Mouse (Mus musculus): ENCODE measurements around the gene Magohb.
A peak's percentile ranks its signal among the peaks of the same experiment; 100 is the strongest.
"Not testable (repeated sequence)": the region's sequence is repeated elsewhere in the genome, so short reads cannot be mapped to it uniquely, and the experiment has no call there.

The Magohb gene

DNA sequence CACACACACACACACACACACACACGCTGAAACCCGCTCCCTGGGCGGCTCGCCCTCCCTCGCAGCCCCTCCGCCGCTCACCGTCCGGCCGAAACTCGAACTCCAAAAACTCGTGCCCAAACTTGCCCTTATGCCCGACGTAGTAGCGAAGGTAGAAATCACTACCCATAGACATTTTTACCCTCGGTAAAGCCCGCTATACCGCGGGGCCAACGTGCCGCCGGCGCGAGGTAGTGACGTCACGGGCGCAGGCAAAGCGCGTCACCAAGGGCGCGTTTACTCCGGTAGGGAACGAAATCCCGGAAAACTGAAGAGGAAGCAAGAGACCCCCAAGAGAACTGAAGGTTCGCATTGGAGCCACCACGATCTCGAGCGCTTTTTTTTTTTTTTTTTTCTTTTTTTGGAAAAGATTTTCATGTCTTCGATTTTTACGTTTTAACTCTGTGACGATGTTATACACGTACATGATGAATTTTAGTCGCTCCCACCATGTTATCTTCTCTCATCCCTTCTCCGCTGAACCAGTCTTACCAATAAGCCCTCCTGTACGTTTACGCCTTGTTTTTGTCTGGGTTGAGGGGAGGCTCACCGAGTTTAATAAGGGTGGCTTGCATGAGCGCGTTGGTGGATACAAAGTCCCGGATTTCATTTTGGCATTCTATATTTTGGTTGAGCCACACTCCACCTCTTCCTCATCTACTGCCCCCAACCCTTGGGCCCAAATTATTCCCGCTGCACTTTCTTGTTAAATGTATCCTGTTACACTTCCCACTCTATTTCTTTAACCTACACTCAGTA, at the start of gene Magohb:
Gene Magohb (minus strand): TSS at position 254 of the 798 bp plus-strand sequence.
- DNase-seq (ENCODE audit: low spot score) = peak; percentile 93

DNA sequence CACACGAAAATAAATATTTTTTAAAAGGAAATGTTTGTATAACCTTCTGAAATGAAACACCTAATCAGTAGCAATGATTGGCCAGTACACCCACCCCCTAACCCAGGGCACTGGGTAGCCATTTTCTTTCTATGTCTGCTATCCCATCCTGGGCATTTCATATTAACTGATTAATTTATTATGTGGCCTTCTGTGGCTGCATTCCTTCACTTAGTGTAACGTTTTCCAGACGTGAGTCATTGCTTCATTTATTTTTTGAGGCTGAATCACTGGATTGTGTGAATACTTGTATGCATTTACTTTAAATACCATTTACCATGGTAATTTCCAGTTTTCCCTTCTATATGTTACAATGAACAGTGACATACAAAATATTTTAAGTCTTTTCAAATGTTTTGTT, 47.0 kb upstream of the Magohb start:
- DNase-seq (ENCODE audit: low spot score) = no peak

DNA sequence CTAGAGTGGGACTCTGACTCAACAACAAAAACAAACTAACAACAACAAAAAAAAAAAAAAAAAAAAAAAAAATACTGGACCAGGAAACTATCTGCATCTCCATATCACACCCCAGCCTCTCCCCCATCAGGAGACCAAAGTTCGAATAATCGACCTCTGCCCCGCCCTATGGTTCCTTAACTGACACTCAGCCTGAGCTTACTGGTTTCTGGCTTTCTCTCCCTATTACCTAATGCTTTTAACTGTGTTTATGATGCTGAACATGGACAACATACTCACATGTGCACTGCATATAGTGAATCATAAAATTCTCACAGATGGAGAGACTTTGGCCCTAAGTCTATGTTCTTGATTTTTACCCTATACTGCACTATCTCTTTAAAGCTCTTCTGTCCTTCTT, 46.3 kb upstream of the Magohb start:
- no peak for DNase-seq (ENCODE audit: low spot score)

DNA sequence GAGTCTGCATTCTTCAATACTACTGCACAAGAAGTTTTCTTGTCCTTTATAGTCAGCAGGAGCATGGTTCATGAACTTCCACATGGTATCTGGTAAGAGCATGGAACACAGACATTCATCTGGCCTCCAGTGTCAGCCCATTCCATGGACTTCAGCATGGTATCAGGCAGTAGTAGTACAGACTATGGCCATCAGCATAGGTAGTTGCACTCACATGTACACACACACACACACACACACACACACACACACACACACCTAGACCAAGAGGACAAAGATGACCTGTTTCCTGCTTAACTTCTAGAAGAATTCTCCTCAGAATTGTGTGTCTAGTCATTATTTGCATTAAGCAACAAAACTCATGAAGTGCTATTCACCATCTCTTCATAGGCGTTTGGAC, 45.7 kb upstream of the Magohb start:
- DNase-seq (ENCODE audit: low spot score) = no peak

DNA sequence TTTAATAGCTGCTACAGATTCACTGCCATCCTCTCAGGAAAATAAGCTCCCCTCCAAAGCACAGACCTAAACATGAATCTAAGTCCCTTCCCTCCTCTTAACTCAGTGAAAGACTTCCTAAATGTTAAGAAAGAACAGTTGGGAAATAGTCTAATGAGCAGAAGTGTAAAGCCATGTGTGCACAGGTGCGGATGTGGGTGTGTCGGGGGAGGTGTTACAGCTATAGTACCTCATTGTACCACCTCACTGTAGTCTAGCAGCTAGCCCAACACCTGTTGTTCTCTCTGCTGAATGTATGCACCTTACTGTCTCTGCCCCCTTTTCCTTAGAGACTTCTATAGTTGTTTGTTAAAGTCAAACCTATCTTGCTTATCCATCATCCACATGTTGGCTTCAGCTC, 34.0 kb upstream of the Magohb start:
- no peak for DNase-seq (ENCODE audit: low spot score)

DNA sequence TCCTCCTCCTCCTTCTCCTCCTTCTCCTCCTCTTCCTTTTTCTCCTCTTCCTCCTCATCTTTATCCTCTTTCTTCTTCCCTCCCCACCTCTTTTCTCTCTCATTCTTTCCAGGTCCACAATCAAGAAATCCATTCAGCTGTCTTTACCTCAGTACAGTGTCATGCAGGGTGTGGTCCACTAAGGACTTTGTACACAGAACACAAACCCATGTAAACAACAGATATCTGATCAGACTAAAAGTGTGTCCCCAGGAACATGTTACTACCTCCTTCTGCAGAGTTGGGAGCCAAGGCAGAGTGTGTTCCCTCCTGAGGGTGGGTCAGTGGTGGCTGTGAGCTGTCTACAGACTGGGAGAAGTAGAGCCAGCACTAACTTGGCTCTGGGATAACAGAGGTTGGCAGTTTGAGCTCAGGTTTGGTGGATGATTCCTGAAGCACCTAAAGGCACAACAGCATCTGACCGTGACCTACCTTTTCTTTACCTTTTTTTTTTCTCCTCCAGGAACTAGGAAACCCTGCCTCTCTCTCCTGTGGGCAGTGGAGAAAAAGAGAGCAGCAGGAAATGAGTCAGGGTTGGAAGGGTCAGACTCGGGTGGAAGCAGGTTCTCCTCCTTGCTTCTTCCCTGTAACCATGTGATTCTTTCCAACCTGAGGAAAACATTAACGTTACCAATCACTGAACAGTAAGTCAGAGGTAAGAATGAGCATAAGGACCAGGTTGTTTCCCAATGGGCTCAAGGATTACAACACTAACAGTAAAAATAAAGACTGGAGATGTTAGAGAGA, 29.0 kb upstream of the Magohb start:
- no peak for DNase-seq (ENCODE audit: low spot score)

DNA sequence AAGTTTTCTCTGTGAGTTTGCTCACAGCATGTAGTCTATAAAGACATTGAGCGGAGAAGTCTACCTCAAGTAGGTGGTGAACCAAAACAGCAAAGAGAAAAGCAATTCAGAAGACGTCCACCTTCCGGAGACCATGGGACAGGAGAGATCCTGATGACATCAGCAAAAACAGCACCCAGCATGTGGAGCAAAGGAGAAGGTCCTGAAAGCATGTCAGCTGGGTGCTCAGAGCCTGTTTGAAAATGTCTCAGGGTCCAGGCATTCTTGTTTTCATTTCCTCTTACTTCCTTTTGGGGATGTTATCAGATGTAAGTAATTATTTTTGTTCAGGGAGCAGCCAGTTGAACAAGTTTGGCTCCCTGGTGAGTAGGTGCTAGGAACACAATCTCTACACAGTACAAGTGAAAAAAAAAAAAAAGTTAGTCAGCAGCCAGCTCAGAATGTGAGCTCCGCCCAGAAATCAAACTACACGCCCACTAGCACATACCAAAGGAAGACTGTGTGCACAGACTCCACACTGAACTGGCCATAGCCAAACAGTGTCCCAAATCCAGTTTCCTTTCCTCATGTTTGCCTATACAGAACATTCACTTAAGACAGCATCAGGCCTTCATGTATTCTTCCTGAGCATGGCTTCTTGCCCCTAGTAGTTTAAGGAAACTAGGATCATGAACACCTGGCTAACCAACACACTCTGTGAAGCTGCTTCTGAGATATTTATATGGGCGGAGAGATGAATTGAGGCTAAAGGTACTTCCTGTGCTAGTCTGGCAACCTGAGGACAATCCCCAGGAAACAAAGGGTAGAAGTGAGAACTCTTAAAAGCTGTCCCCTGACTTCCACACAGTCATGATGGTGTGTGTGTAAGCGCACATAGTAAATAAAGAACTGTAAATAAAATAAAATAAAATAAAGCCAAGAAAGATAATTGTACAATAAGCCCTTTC, 23.4 kb upstream of the Magohb start:
- DNase-seq (ENCODE audit: low spot score) = no peak

DNA sequence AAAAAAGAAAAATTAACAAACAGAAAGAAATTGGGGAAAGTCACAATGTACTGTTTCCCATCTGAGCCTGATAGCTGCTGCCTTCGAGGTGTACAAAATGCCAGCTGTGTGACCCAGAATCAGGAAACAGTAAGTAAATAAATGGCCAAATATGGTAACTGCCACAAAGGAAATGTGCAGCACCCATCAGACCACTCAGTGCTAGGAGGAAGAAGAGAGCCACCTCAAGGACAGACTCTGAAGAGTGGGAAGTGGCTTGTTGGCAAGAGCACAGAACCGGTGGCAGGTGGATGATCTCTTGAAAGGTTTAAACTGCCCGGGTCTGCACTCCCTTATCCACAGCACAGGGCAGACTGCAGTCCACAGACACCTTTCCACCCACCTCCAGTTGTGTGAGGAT, 15.0 kb upstream of the Magohb start:
- no peak for DNase-seq (ENCODE audit: low spot score)

DNA sequence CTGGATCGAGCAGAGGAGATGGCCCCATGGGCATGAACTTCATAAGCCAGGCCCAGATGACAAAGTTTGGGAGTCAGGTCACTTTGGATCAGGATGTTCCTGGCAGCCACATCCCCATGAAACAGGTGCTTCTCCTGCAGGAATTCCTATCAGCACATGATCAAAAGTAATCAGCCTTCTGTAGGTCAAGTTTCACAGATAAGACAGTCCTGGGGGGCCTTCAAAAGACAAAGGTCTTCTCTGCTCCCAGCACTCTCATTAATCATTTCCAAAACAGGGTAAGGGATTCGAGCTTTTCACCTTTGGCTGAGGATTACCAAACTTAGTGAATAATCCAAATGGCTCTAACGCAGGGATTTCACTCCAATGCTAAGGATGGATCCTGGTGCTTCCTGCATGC, 11.7 kb upstream of the Magohb start:
- no peak for DNase-seq (ENCODE audit: low spot score)

DNA sequence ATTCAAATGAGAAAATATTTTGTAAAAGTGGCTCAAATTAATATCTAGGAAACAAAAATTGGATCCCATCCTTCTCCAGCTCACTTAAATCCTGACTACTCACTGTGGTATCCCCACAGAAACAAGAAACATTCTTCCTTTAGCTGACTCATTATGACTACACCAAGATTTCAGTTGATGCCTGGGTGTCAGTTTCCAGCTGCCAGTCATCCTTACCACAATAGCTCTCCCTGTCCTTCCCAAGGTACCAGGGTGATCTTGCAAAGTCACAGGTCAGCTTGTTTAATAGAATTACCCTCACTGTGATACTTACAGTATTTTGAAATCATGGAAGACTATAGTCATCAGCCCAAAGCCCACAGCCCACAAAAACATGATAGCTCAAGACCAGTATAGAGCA, 5.5 kb upstream of the Magohb start:
- DNase-seq (ENCODE audit: low spot score) = no peak

DNA sequence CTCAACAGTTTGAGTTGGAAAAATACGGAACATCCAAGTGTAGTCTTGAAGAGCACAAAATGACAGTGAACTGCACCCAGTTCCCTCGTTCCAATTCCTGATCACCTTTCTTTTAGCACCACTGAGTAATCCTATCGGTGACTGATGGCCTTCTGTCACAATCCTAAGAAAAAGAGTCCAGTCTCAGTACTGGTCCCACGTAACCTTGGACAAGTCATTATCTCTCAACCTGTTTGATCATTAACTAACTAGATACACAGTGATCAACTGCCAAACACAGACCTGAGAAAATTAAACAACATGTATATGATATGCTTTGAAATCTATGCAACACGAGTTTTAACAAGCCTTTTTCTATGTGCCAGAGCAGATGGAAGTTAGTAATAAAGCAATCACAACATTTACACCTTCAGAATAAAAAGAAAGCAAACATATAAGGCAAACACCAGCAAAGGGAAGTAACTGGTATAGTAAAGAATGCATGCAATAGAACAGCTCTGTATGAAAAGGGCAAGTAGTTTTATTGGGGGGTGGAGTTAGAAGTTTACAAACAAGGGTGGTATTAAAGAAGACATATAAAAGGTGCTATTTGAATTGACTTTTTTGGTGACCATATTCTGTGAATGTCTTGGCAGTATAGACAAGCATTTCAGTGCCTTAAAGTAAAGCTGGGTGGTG, 1.5 kb upstream of the Magohb start:
- DNase-seq (ENCODE audit: low spot score) = no peak

DNA sequence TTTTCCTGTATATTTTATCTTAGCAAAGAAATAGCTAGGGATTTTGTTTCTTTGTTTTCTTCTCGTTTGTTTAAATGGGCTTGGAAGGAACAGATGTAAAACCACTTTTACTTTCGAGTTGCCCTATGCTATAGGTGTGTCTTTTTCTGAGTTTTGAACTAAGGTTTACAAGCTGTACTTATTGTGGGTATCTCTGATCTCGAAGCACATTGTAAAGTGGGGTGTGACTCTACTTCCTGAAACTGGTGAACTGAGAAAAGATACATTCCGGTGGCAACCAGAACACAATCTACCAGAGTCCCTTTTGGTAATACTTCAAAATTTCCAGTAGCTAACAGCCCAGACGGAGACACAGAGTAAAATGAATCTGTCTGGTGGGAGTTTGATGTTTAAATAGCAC, 872 bp upstream of the Magohb start:
- no peak for DNase-seq (ENCODE audit: low spot score)

DNA sequence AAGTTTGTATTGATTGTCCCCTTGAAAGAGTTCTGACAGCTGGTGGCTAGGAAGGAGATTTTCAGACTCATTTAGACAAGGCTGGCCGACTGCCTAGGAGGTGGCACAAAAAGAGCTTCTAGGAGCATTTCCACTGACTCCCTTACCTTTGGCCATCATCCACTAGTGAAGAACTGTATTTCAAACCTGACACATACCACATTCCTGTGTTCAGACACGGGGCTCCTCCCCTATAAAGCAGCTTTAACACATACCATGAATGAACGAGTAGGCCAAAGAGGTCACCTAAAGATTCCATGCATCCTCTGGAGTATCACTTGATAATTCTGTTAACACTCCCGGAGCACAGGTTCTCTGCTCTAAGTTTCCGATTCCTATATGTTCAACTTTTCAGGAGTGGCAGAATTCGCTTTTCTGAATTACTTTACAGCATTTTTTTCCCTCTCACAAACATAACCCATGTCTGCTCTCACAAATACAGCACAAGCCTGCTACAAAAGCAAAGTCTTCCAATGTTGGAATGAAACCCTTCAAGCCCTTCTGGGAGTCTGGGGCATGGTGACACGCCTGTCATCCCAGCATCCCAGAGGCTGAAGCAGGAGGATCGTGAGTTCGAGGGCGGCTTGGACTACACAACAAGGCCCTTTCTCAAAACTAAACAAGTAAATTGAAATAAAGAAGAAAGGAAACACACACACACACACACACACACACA, 611 bp downstream of the Magohb start:
- peak; percentile 57 for DNase-seq (ENCODE audit: low spot score)

DNA sequence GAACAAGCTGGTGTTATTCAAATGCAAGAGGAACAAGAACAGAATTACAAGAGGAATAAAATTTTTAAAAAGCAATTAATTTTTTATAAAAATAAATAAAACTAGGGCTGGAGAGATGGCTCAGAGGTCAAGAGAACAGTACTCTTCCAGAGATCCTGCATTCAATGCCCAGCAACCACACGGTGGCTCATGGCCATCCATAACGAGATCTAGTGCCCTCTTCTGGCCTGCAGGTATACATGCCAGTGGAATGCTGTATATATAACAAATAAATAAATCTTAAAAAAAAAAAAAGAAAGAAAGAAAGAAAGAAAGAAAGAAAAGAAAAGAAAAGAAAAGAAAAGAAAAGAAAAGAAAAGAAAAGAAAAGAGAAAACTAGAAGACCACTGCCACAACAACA, 2.6 kb downstream of the Magohb start:
- DNase-seq (ENCODE audit: low spot score) = peak; percentile 64

DNA sequence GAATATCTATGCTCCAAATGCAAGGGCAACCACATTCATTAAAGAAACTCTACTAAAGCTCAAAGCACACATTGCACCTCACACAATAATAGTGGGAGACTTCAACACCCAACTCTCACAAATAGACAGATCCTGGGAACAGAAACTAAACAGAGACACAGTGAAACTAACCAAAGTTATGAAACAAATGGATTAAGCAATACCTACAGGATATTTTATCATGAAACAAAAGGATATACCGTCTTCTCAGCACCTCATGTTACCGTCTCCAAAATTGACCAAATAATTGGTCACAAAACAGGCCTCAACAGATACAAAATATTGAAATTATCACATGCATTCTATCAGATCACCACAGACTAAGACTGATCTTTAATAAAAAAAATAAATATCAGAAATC, 14.9 kb downstream of the Magohb start:
- not testable (repeated sequence) for DNase-seq (ENCODE audit: low spot score)

DNA sequence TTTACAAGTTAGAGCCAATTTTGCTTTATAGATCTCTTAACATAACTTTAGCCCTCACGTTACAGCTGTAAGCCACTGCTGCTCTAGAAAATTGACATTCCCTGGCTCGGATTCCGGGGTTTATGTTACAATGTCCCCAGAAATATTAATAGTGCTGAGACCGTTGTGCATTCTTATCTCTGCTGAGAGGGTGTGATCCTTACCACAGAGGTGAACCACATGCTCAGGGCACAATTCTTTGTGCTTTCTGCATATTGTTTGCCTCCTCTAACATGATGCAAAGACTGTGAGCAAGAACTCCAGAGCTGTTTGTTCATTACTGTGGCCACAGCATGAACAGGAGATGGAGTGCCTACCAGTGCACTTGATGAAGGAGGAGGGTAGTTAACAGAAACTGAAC, 16.4 kb downstream of the Magohb start:
- no peak for DNase-seq (ENCODE audit: low spot score)

DNA sequence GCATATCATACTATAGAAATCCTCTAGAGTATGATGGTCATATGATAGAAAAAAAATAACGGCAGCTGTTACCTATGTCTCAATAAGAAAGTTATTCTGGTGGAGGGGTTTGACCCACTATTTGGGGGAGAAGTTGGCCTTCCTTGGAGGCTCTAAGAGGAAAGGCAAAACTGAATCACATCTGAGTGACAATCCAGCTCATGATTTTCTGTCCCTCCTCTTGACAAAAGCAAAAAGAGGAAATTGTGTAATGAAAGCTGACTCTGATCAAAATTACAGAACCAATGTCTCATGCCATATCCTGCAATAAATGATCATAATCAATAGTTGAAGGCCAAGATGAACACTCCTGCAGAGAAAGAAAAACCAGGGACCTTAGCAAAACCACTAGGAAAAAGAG, 20.7 kb downstream of the Magohb start:
- no peak for DNase-seq (ENCODE audit: low spot score)

DNA sequence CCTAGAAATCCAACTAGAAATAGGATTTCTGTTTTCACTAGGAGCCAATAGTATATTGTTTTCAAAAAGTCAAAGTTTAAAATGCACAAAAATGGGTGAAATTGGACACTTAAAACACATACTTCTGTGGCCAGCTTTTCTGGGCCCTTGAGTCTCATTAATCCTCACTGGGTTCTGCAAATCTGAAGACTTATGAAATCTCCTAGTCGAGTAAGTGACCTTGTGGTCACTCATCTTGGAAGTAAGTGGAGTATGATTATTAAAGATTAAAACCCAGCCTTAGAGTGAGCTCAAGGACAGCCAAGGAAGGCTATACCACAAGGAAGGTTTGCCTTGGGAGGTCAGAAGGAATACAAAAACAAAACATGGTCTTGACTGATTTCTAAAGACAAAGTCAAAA, 22.7 kb downstream of the Magohb start:
- no peak for DNase-seq (ENCODE audit: low spot score)

DNA sequence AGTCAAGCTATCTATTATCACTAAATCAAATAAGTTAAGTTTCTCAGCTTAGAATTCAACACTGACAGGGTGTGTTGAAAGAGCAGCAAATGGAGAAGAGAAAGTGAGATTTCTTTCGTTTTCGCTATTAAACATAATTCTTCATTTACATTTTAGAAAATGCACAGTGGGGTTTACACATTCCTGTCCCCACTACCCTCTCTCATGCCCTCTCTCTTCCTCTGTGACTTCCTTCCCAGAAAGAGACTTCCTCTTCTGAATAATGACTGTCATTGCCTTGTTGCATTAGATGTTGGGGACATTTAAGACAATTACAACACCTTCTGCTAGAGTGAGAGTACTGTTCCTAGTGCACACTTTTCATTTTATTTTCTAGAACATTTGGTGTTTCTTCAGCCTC, 23.4 kb downstream of the Magohb start:
- DNase-seq (ENCODE audit: low spot score) = no peak

DNA sequence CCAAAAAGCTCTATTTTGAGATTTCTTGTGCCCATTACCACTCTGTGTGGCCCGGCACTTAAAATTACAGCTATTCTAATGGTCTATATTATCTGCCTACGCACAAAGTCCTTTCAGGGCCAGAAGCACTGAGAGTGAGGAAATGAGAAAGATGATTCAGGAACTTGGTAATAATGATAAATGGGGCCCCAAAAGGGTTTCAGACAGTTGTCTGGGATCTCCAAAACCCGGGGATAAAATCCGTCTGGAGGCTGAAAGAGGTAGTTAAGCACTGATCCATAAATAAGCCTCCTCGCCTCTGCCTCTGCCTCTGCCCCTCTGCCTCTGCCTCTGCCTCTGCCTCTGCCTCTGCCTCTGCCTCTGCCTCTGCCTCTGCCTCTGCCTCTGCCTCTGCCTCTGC, 28.9 kb downstream of the Magohb start:
- no peak for DNase-seq (ENCODE audit: low spot score)

DNA sequence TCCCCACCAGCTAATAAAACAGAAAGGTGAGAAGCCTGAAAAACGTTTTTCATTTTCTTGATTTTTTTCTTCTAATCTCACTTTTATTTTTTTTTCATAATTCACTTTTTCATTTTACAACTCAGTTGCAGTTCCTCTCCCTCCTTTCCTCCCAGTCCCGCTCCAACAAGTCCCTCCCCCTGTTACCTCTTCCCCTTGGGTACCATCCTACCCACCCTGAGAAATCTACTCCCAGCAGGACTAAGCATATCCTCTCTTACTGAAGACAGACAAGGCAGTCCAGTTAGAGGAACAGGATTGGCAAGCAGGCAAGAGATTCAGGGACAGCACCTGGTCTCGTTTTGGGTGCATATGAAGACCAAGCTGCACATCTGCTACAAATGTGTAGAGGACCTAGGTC, 30.3 kb downstream of the Magohb start:
- no peak for DNase-seq (ENCODE audit: low spot score)
